Mouse (Mus musculus): ENCODE data around the gene Dctd.

- no peak for TF ChIP-seq MYOG (IDR thresholded peaks at IDR 0.05; ENCODE audit: control insufficient read depth in 1 of 3, insufficient read depth in 1 of 3, insufficient read length in 2 of 3, low read depth in 2 of 3)
- no peak for TF ChIP-seq E2F4 (IDR thresholded peaks at IDR 0.05; ENCODE audit: insufficient read depth)
- no peak for TF ChIP-seq TCF12 (IDR thresholded peaks at IDR 0.05; ENCODE audit: insufficient read depth, poor library complexity, severe bottlenecking)
- no peak for TF ChIP-seq POLR2A (IDR thresholded peaks at IDR 0.05; ENCODE audit: insufficient read length, low read depth)
- TF ChIP-seq TCF3 (IDR thresholded peaks at IDR 0.05; ENCODE audit: insufficient read length, low read depth) = no peak
- no peak for TF ChIP-seq CEBPB (IDR thresholded peaks at IDR 0.05; ENCODE audit: insufficient read depth, poor library complexity, severe bottlenecking)
- no peak for TF ChIP-seq POLR2AphosphoS2 (IDR thresholded peaks at IDR 0.05; ENCODE audit: insufficient read length, low read depth)
- TF ChIP-seq SRF (IDR thresholded peaks at IDR 0.05; ENCODE audit: control insufficient read depth, insufficient read length, low read depth) = no peak
- TF ChIP-seq MYOD1 (IDR thresholded peaks at IDR 0.05; ENCODE audit: control insufficient read depth in 1 of 3, insufficient read length in 2 of 3, low read depth in 2 of 3) = no peak
- no peak for TF ChIP-seq MAX (IDR thresholded peaks at IDR 0.05; ENCODE audit: low read depth)
Measured at GRCm38 (mm10) chr8:48177876-48178275, 79.0 kb downstream of the Dctd start.
